Mouse (Mus musculus): ENCODE measurements around the gene Eri3.

- TF ChIP-seq CTCF (IDR thresholded peaks at IDR 0.05; ENCODE audit: low read depth) (no peak), EP300 (IDR thresholded peaks at IDR 0.05; ENCODE audit: low read depth) (no peak)
Observed at GRCm38 (mm10) chr4:117616600-117616999, 66.4 kb downstream of the Eri3 start.
